Mouse (Mus musculus): Measurements from ENCODE around the gene Usp13. TPM values are rescaled to one million over a fixed set of nuclear protein-coding genes. Genes with fewer than 3 reads are reported as not detected.

Gene Usp13
- polyA plus RNA-seq (2012; rRNA removed) = 0.17 and 0.38 TPM in 2 replicates

DNA sequence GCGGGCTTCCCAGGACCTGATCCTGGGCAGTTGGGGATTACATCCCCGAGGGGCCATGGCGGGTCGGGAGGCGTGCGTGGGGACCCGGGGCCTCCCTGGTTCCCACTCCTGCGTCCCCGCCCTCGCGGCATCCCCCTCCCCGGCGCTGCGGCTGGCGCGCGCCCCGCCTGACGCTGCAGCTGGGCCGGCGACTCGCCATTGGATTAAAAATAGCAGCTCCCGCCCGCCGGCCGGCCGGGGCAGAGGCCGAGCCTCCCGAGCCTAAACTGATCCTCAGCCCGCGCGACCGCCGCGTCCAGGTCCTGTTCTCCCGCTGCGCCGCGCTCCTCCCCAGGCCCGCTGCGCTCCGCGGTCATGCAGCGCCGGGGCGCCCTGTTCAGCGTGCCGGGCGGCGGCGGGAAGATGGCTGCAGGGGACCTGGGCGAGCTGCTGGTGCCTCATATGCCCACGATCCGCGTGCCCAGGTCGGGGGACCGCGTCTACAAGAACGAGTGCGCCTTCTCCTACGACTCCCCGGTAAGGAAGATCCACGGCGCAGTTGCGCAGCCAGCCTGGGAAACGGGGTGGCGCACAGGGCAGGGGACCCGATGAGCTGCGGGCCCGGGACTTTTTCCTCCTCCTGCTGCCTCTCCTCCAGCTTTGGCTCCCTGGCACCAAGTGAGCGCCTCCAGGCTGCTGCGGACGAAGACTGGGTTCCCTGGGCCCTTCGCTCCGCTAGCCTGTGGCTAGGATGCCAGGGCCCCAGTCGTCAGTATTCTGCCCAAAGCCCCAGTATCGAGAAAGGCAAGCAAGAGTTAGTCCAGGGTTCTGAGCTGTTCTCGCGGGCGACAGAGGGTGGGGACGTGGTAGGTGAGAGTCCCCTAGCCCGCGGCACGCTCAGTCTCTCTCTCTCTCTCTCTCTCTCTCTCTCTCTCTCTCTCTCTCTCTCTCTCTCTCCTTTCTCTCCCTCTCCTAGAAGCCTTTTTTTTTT is at the start of gene Usp13:
Gene Usp13 (plus strand): TSS at position 190 of the 970 bp plus-strand sequence.
- WGBS = 2% methylated on average over 80 of the region's 84 CpGs
- DNase-seq (ENCODE audit: low read depth, low spot score) = no peak

DNA sequence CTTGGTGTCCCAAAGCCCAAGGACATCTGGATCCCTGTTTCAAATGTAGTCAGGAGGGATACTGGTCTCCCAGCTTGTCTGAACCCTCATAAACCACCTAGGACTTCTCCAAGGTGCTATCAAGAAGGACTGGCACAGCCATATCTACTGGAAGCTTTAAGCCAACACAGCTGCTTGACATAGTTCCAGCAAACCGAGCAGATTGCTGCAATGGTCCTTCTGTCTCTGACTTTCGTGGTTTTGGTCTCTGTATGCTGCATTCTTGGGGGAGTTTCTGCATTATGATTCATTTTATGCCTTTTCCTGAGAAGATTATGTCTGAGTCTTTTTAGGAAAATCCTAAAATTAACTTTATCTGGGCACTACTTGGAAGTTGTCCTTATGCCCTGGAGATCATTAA is 46.6 kb upstream of the Usp13 start:
- WGBS = 33% methylated on average over 2 of the region's 2 CpGs
- no peak for DNase-seq (ENCODE audit: low read depth, low spot score)

DNA sequence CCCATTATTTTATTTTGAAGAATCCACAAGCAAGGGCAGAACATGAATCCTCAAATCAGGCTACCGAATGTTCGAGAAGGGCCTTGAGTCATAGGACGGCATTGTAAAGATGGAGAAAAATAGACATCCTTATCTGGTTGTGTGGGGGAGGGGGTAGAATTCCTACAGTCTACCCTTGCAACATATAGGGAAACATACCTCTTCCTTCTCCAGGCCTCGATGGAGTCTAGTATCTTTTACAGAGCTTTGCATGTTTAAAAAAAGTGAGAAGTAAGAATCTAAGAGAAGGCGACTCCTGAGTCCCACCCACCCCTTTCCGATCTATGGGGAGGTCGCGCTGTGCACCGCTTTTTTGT is 367 bp upstream of the Usp13 start:
- DNase-seq (ENCODE audit: low read depth, low spot score) = no peak
- WGBS = 6% methylated on average over 9 of the region's 9 CpGs

DNA sequence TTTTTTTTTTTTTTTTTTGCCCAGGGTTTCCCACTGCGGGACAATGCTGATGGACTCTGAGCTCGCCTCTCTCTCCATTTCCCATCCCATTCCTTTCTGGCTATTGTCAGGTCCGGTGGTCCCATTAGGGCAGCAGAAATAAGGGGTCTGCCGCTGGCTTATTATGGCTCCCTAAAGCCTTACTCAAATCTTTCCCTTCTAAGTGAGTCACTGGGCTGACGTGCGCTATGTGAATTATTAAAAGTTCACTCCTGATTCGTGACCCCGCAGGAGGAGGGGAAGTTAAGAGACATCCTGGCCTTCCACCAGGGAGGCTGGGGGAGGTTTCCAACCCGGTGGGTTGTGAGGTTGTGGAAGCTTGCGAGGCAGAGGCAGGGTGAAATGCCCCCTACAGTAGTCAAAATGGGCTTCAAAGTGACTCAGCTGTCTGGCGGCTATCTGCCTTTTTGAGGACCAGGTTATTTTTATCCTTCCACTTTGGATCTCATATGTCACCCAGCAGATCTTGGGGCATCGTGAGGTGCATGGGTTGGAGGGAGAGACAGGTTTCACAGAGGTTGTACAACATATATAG is 1.1 kb downstream of the Usp13 start:
- no peak for DNase-seq (ENCODE audit: low read depth, low spot score)
- WGBS = 6% methylated on average over 12 of the region's 12 CpGs

DNA sequence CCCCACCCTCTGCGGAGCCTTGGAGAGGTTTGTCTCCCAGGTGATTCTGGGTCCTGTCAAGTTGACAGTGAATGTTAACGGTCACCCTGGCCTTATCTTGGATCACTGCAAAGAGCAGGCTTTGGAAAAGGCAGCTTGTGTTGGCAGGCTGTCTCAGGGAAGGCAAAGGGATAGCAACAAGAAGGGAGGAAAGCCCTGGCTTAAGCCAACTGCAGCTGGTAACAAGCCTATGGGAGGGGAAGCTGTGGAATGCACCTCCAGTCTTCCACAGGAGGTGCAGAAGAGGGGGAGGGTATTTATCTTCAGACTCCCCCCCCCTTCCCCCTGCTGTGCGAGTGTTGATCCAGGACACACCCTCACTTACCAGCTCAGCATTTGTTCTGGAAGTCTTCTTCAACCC is 5.3 kb downstream of the Usp13 start:
- WGBS = 33% methylated on average over 3 of the region's 3 CpGs
- DNase-seq (ENCODE audit: low read depth, low spot score) = no peak

DNA sequence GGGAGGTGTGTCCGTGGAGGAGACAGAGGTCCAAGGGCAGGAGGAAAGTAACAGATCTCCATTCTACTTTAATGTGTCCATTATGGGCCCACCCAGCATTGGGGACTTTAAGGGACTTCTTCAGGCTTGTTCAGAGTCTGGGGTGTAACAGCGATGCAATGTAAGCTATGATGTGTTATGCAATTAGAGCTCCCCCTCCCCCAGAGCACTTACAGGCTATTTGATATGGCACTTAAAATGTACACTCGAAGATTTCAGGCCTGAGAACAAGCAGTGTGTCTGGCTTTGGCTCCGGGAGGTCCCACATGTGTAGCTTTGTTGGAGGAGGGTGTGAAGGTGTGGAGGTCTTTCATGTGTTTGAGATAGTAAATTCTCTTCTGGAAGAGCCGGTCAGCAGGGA is 7.6 kb downstream of the Usp13 start:
- WGBS = 87% methylated on average over 5 of the region's 5 CpGs
- DNase-seq (ENCODE audit: low read depth, low spot score) = no peak

DNA sequence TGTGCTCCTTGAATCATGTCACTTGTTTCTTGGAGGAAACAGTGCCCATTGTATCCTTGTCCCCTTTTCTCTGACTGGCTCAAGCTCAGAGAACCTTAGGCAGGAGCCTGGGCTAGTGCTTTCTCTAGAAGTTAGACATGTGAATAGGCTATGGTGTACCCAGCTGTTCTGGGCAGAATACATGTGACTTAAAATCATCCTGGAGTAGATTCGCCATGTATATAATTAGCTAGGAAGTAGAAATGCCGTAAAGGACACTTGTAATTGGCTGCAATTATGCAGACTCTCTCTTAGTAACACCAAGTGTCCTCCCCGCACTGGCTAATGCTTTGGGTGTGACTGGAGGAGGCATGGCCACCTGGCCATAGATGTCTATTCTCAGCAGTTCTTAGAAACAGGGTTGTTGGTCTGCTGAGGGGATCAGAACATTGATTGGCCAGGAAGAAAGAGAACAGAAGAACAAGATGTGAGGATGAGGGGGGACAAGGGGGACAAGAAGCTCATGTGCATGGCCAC is 8.7 kb downstream of the Usp13 start:
- DNase-seq (ENCODE audit: low read depth, low spot score) = no peak
- WGBS = 73% methylated on average over 3 of the region's 3 CpGs

DNA sequence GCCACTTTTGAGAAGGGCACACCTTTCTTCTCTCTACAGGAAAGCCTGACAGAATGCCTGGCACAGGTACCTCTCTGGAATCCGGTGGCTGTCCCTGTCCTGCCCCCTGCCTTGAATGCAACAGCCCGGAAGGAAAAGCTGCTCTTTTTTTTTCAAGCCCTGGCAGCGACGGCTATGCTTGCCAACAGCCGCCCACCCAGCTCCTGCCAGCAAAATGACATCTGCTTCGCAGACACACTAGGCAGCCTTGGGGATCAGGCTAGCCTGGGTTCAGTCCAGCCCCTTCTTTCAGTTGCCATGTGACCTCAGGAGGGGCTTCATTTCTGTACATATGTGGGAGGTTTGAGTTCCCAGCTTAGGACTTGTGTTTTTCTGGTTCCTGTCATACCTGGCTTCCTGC is 9.4 kb downstream of the Usp13 start:
- no peak for DNase-seq (ENCODE audit: low read depth, low spot score)
- WGBS = 70% methylated on average over 6 of the region's 6 CpGs

DNA sequence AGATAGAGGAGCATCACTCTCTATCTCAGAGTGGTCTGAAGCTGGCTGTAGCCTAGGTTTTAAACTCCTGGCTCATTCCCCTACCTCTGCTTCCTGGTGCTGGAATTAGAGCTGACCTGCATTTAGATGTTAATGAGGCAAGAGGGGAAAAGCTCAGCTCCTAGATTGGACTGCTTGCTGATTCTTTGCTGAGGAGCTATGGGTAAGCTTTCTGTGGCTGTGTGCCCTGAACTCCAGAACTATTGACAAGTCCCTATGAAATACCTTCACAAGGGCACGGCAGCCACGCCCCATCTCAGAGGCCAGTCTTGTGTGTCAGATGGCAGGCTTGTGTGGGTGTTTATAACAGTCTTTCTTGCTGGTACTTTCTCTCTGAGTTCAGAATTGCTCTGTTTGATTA is 16.5 kb downstream of the Usp13 start:
- no peak for DNase-seq (ENCODE audit: low read depth, low spot score)
- WGBS = 40% methylated on average over 2 of the region's 2 CpGs

DNA sequence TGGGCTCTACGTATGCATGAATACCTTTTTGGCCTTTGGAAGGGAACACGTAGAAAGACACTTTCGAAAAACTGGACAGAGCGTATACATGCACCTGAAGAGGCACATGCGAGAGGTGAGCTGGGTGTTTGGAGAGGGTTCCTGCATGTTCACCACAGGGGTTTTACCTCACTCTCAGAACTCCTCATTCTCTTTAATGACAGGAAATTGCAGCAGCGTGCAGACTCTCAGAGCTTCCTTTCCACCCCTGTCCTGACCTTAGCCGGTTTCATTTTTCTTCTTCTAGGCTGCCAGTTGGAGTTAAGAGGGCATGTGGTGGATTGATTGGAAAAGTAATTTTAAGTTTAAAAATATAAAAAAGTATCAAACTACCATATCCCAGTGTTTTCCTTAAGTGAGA is 20.5 kb downstream of the Usp13 start:
- 88% methylated on average over 7 of the region's 7 CpGs for WGBS
- no peak for DNase-seq (ENCODE audit: low read depth, low spot score)

DNA sequence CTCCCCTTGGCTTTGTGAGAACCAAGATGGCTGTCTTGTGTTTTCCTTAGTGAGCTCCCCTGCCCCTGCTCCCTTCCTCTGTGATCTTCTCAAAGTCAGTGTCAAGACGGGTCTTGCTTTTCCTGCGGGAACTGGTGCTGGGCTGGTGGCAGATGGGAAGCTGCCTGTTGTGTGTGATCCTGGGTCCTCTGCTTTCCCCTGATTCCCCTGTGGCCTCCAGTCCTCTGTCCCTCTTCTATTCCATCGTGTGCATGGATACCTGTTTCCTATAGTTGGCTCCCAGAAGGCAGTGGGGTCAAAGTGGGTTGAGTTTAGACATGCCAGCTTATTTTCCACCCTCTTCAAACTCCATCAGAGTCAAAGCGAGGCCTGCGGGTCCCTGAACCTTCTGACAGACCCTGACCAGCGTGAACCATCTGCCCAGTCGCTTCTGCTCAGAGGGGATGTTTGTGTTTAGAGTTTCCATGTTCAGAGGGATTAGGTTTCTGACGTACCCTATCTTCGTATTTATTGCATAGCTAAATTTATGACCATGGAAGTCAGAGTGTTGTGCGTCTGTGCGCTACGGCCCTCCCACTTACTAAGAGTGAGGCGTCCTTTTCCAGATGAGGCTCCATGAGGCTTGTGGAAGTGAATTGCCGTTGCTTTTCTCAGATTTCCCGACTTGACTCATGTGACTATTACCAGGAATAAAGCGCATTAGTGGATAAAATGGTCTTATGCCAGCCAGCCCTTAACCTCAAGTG is 39.2 kb downstream of the Usp13 start:
- 64% methylated on average over 16 of the region's 16 CpGs for WGBS
- DNase-seq (ENCODE audit: low read depth, low spot score) = no peak

DNA sequence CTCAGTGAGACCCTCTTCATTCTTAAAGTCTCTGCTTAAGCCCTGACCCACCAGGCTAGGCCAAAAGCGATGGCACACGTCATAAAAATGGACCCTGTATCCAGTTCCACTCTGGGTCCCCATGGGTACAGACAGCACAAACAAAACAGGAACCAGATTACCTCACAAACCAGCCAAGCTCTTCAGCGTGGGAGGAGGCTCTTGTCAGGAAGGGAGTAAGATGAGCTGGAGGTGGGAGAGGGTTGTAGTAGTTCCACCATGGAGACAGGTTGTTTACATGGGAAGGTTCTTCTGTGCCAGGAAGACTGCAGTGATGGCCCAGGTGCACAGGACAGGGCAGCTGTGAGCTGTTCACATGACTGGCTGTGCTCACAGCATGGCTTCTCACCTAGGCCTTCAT is 53.7 kb downstream of the Usp13 start:
- WGBS = 88% methylated on average over 3 of the region's 3 CpGs
- no peak for DNase-seq (ENCODE audit: low read depth, low spot score)

DNA sequence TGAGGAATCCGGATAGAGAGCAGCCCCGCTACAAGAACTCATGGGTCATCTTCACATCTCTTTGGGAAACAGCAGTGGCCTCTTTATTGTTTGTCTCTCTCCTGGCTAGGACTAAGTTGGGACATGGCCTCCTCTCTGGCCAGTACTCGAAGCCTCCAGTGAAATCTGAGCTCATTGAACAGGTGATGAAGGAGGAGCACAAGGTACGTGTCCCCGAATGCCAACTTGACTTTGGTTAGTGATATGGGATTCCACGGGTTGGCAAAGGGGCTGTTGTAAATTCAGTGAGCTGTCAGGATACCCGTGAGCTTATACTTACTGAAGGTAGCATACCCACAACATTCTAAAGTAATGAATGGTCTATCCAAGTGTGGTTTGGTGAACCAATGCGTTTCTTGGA is 69.0 kb downstream of the Usp13 start:
- DNase-seq (ENCODE audit: low read depth, low spot score) = no peak
- 85% methylated on average over 8 of the region's 8 CpGs for WGBS

DNA sequence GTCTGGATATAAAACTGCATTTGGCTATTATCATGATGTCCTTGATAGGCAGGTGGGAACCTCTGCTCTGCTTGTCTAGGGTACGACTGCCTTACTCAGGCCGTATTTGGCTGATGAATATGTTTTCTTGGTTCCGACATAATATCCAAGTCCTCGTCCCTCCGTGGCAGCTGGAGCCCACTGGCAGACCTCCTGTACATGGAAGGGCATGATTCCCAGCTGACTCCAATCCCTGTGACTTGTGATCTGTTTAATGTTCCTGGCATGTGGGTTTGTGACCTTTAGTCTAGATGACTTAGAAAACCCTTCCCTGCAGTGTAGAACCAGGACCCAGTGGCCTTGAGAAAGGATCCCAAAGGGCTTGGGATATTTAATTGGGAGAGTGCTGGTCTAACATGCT is 71.5 kb downstream of the Usp13 start:
- WGBS = 94% methylated on average over 5 of the region's 5 CpGs
- DNase-seq (ENCODE audit: low read depth, low spot score) = no peak

DNA sequence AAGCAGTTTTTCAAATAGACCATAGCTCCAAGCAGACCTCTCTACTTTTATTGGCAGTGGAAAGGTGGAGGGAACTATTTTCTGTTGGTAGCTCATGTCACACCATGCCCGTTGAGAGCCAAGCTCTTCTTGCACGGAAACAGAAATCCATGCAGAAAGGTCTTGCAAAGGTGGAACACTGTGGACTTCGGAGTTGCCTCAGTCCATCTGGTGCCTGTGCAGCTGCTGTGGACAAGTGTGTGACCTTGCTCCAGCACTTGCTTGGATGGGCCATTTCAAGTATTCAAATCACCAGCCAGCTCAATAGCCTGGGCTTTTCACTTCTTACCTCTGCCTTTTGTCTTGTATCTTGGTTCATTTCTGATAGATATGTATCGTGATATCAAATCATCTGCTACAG is 72.8 kb downstream of the Usp13 start:
- 96% methylated on average over 4 of the region's 4 CpGs for WGBS
- DNase-seq (ENCODE audit: low read depth, low spot score) = no peak

DNA sequence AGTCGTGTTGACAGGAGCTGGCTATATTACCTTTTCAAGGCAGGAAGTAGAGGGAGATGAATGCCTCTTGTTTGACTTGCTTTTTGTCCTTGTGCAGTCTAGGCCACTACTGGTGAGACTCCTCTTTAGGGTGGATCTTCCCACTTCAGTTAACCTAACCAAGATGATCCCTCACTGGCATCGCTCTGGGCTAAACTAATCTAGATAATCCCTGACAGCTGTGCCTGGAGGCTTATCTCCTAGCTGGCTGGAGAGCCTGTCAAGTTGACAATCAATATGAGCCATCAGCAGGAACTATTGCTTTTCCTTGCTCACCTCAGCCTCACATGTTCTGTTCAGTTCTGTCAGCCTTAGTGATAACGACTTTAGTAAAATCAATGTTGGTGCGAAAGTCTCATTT is 86.1 kb downstream of the Usp13 start:
- WGBS = 69% methylated on average over 4 of the region's 4 CpGs
- DNase-seq (ENCODE audit: low read depth, low spot score) = no peak

DNA sequence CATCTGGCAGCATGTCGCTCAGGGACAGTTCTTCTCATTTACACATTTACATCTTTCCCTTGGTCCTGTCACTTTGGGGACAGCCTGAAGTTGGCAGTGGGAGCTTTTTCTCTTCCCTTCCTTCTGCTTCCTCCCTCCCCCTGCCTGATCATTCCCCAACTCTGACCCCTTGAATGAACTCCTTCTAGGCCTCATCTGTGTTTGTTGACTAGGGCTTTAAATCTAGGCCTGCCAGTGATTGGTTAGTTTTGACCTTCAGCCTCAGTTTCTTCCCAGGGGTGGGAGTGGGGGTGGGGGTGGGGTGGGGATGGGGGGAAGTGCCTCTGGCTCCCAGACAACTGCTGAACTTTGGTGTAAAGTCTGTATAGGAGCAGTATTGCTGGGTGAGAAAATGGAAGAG is 87.3 kb downstream of the Usp13 start:
- 64% methylated on average over 1 of the region's 1 CpGs for WGBS
- DNase-seq (ENCODE audit: low read depth, low spot score) = no peak

DNA sequence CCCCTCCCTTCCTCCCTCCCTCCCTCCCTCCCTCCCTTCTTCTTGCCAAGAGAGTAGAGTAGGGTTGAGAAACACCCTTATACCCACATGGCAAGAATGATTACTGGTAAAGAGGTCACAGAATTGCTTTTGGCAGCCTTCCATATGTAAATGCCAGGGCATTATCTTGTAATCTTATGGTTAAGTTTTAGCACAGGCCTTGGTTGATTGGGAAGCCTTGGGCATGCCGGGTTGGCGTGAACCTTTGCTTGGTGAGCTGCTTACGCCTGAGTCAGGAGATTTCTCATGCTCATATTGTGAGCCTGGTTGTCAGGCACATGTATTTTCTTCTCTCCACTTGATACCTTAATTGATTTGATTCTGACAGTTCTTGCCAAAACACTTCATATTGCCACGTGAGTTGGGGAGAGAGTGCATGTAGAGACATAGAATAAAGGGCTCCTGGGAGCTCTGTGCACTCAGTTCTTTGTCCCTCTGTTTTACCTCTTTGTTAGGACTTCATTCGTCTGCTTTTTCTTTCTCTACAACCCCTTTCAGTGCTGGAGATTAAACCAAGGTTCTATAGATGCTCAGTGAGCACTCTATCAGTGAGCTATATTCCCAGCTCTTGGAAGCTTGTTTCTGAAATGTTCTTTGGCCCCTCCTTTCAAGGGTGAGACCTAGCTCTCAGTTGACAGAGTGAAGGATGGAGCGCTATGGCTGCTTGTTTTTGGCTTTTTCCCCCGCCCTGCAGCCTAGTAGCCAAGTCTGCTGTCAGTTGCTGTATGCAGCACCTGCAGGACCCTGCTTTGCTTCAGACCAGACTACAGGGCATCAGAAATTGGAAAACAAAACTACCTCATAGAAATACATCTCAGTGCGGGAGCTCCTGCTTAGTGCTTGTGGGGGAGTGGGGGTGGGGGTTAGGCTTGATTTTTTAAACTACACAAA is 88.8 kb downstream of the Usp13 start:
- DNase-seq (ENCODE audit: low read depth, low spot score) = no peak
- 67% methylated on average over 8 of the region's 8 CpGs for WGBS

DNA sequence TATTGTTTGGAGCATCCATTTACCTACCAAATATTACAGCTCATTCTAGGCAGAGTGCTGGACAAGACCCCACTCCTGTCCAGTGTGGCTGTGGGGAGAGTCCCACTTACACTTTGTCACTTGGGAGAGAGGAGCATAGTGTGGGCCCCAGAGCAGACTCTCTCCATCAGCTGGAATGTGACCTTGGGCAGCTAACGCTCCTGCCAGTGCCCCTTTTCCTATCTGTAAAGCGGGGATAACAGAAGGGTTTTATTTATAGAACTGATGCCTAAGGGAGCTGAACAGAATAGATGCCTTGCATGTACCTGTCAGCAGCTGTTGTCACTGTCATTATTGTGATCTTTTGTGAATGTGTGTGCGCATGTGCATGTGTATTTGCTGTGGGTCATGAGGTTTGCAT is 91.1 kb downstream of the Usp13 start:
- 74% methylated on average over 3 of the region's 3 CpGs for WGBS
- DNase-seq (ENCODE audit: low read depth, low spot score) = no peak
